Mouse (Mus musculus) brain, adult 2 months (tissue): ENCODE data around the gene Gm12117.

Source experiments
- DNase-seq: peaks from one replicate; pipeline ENCODE4 v3.0.0; 2011; ENCODE audit warnings: low read depth, low spot score

The Gm12117 gene

GRCm38 (mm10) chr11:33276637-33277036 is at the start of gene Gm12117:
Gene Gm12117, minus strand, starts transcription at chr11:33276737.
- DNase-seq: no peak

- no peak for DNase-seq
Observed at GRCm38 (mm10) chr11:33319006-33319611, 42.6 kb upstream of the Gm12117 start.

- DNase-seq: no peak
Observed at GRCm38 (mm10) chr11:33309566-33309965, 33.0 kb upstream of the Gm12117 start.

- DNase-seq: peak; percentile 35
Observed at GRCm38 (mm10) chr11:33300859-33301258, 24.3 kb upstream of the Gm12117 start.

- peak; percentile 27 for DNase-seq
Observed at GRCm38 (mm10) chr11:33299371-33299770, 22.8 kb upstream of the Gm12117 start.

- no peak for DNase-seq
Observed at GRCm38 (mm10) chr11:33297121-33297520, 20.6 kb upstream of the Gm12117 start.

GRCm38 (mm10) chr11:33295422-33295821 is 18.9 kb upstream of the Gm12117 start:
- peak; percentile 49 for DNase-seq

GRCm38 (mm10) chr11:33294063-33294462 is 17.5 kb upstream of the Gm12117 start:
- no peak for DNase-seq

GRCm38 (mm10) chr11:33278571-33278970 is 2.0 kb upstream of the Gm12117 start:
- no peak for DNase-seq

GRCm38 (mm10) chr11:33274816-33275215 is 1.7 kb downstream of the Gm12117 start:
- no peak for DNase-seq

- DNase-seq: no peak
Observed at GRCm38 (mm10) chr11:33274294-33274693, 2.2 kb downstream of the Gm12117 start.

GRCm38 (mm10) chr11:33240295-33240694 is 36.2 kb downstream of the Gm12117 start:
- DNase-seq: no peak

GRCm38 (mm10) chr11:33234134-33234533 is 42.4 kb downstream of the Gm12117 start:
- DNase-seq: no peak

- no peak for DNase-seq
Observed at GRCm38 (mm10) chr11:33232056-33232455, 44.5 kb downstream of the Gm12117 start.

GRCm38 (mm10) chr11:33228186-33228585 is 48.4 kb downstream of the Gm12117 start:
- no peak for DNase-seq

GRCm38 (mm10) chr11:33226516-33226915 is 50.0 kb downstream of the Gm12117 start:
- no peak for DNase-seq
